Comparison of ENCODE assay signal across 9 mouse cellular contexts in the genomic region with DNA sequence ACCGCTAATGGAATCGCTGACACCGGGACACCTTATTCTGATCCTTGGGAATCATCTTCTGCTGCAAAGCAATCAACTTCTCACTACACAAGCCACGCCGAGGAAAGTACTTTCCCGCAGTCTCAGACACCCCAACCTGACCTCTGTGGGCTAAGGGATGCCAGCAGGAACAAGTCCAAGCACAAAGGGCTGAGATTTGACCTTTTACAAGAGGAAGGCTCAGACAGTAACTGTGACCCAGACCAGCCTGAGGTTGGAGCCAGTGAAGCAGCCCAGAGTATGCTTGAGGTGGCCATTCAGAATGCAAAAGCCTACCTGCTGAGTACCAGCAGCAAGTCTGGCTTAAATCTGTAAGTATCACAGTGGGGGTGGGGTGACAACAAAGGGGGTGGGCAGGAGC. TPM values are rescaled to one million over a fixed set of nuclear protein-coding genes. Genes with fewer than 3 reads are reported as not detected.
DNase-seq lines count a peak whose midpoint lies in the region; ATAC-seq lines count a peak whose summit lies in the region.
"Had no signal": no experiment of that assay in that cellular context is flagged by ENCODE, and none has a peak within 500 bp of the region (broad histone marks: within the 10 kb centered on the region; RNA-seq: fewer than 3 reads in every experiment).

No protein-coding gene starts in this region.

- no peak for ATAC-seq in heart, embryonic 15.5 days (replicated peaks; ENCODE audit: insufficient number of reproducible peaks, insufficient read depth, low FRiP score, low read depth)
- no peak for ATAC-seq in intestine, embryonic 16.5 days
- ATAC-seq in midbrain, embryonic 13.5 days = peak; percentile 65
- ATAC-seq in cerebellum, adult (ENCODE audit: insufficient number of reproducible peaks, low FRiP score, low TSS enrichment) = no peak

- no peak overlapping the region for H3K9ac ChIP-seq in heart, embryonic 15.5 days
- no peak overlapping the region for H3K9ac ChIP-seq in intestine, embryonic 16.5 days (ENCODE audit: low read depth, low read length)
- no peak overlapping the region for H3K9ac ChIP-seq in midbrain, embryonic 13.5 days (replicated peaks)

- H3K4me2 ChIP-seq in heart, embryonic 15.5 days = peak overlapping the region; percentile 71
- H3K4me2 ChIP-seq in intestine, embryonic 16.5 days (ENCODE audit: low read depth, low read length) = peak overlapping the region; percentile 59
- H3K4me2 ChIP-seq in midbrain, embryonic 13.5 days (replicated peaks) = peak overlapping the region; percentile 61

- H3K9me3 ChIP-seq in heart, embryonic 15.5 days (replicated peaks) = no peaks in the 10 kb centered on the region
- H3K9me3 ChIP-seq in intestine, embryonic 16.5 days (ENCODE audit: control insufficient read depth, low read length) = no peaks in the 10 kb centered on the region
- H3K9me3 ChIP-seq in midbrain, embryonic 13.5 days = no peaks in the 10 kb centered on the region

- H3K4me1 ChIP-seq in heart, embryonic 15.5 days (replicated peaks) = no peaks in the 10 kb centered on the region
- no peaks in the 10 kb centered on the region for H3K4me1 ChIP-seq in intestine, embryonic 16.5 days (ENCODE audit: control insufficient read depth, insufficient read depth, low read length)
- H3K4me1 ChIP-seq in midbrain, embryonic 13.5 days (replicated peaks) = peaks cover 6% of the 10 kb centered on the region

- no peak for DNase-seq in heart, adult 18-20 months
- peak; percentile 21 for DNase-seq in adipocyte (ENCODE audit: low spot score)
- DNase-seq in thymus, postnatal 0 days (ENCODE audit: low spot score) = no peak
- DNase-seq in thymus, adult 18-20 months = no peak

- no peaks in the 10 kb centered on the region for H3K36me3 ChIP-seq in heart, embryonic 15.5 days
- no peaks in the 10 kb centered on the region for H3K36me3 ChIP-seq in intestine, embryonic 16.5 days (ENCODE audit: control insufficient read depth, insufficient read depth, low read length)
- H3K36me3 ChIP-seq in midbrain, embryonic 13.5 days = no peaks in the 10 kb centered on the region

- H3K27me3 ChIP-seq in heart, embryonic 15.5 days = no peaks in the 10 kb centered on the region
- H3K27me3 ChIP-seq in intestine, embryonic 16.5 days (replicated peaks; ENCODE audit: control insufficient read depth, insufficient read depth, low read length) = no peaks in the 10 kb centered on the region
- no peaks in the 10 kb centered on the region for H3K27me3 ChIP-seq in midbrain, embryonic 13.5 days

- H3K27ac ChIP-seq in heart, embryonic 15.5 days = no peak overlapping the region
- no peak overlapping the region for H3K27ac ChIP-seq in intestine, embryonic 16.5 days (ENCODE audit: low read length)
- no peak overlapping the region for H3K27ac ChIP-seq in midbrain, embryonic 13.5 days

- H3K4me3 ChIP-seq in heart, embryonic 15.5 days = peak overlapping the region; percentile 53
- peak overlapping the region; percentile 44; the same call in 1 of the 2 replicates for H3K4me3 ChIP-seq in intestine, embryonic 16.5 days (ENCODE audit: low read length)
- H3K4me3 ChIP-seq in midbrain, embryonic 13.5 days (replicated peaks) = peak overlapping the region; percentile 34

- WGBS in heart, embryonic 15.5 days = 5% methylated on average over 6 of the region's 6 CpGs
- 10% methylated on average over 6 of the region's 6 CpGs for WGBS in intestine, embryonic 16.5 days
- WGBS in midbrain, embryonic 13.5 days = 2% methylated on average over 6 of the region's 6 CpGs

RNA-seq across cellular contexts. Expression of a gene that starts 0.6 kb away (rescaled TPM):
- polyA plus RNA-seq in heart, embryonic 15.5 days (2015; fragmentation: Nextera tagmentation; extraction: Ambion mirVana) = 0.04 and 0.05 TPM in 2 replicates
- total RNA-seq in heart, adult 18-20 months (2021) = under 1 TPM in 1 of 2 experiments, not detected in 1; 0.44 TPM
- polyA plus RNA-seq in intestine, embryonic 16.5 days (2015; fragmentation: Nextera tagmentation; extraction: Ambion mirVana) = 0.05 and 0.20 TPM in 2 replicates
- 0.31 and 0.59 TPM in 2 replicates for polyA plus RNA-seq in midbrain, embryonic 13.5 days (2015; fragmentation: Nextera tagmentation; extraction: Ambion mirVana)
- 0.03 and 0.05 TPM in 2 replicates for polyA plus RNA-seq in thymus, postnatal 0 days (2015; fragmentation: Nextera tagmentation; extraction: Ambion mirVana)

RNA-seq across cellular contexts. Expression of a gene that starts 45.6 kb away (rescaled TPM):
- polyA plus RNA-seq in heart, embryonic 15.5 days (2015; fragmentation: Nextera tagmentation; extraction: Ambion mirVana) = 11.6 and 12.0 TPM in 2 replicates
- 1 to 10 TPM; 8.3 to 10.0 TPM for total RNA-seq in heart, adult 18-20 months (2021)
- 15.7 and 16.6 TPM in 2 replicates for polyA plus RNA-seq in intestine, embryonic 16.5 days (2015; fragmentation: Nextera tagmentation; extraction: Ambion mirVana)
- 27.2 and 27.3 TPM in 2 replicates for polyA plus RNA-seq in midbrain, embryonic 13.5 days (2015; fragmentation: Nextera tagmentation; extraction: Ambion mirVana)
- 26.3 and 28.2 TPM in 2 replicates for polyA plus RNA-seq in thymus, postnatal 0 days (2015; fragmentation: Nextera tagmentation; extraction: Ambion mirVana)

RNA-seq across cellular contexts. Expression of a gene that starts 48.0 kb away (rescaled TPM):
- not detected in 2 replicates for polyA plus RNA-seq in heart, embryonic 15.5 days (2015; fragmentation: Nextera tagmentation; extraction: Ambion mirVana)
- not detected for total RNA-seq in heart, adult 18-20 months (2021)
- polyA plus RNA-seq in intestine, embryonic 16.5 days (2015; fragmentation: Nextera tagmentation; extraction: Ambion mirVana) = not detected in 2 replicates
- not detected in 2 replicates for polyA plus RNA-seq in midbrain, embryonic 13.5 days (2015; fragmentation: Nextera tagmentation; extraction: Ambion mirVana)
- not detected in 2 replicates for polyA plus RNA-seq in thymus, postnatal 0 days (2015; fragmentation: Nextera tagmentation; extraction: Ambion mirVana)
- total RNA-seq: layer of hippocampus, postnatal 10 days had no signal
